Mouse (Mus musculus): Measurements from ENCODE around the gene Cep164. TPM values are rescaled to one million over a fixed set of nuclear protein-coding genes. Genes with fewer than 3 reads are reported as not detected.

The Cep164 gene
- polyA plus RNA-seq (2014; fragmentation: Nextera tagmentation; extraction: Ambion mirVana) = 21.7 and 22.0 TPM in 2 replicates

GRCm38 (mm10) chr9:45828291-45828963, at the start of gene Cep164:
TSS of gene Cep164 (minus strand) at chr9:45828691.
- ATAC-seq (replicated peaks; ENCODE audit: insufficient number of reproducible peaks, low FRiP score, low TSS enrichment, low read depth) (peak; percentile 92), DNase-seq (ENCODE audit: low spot score) (peak; percentile 95)
- Histone ChIP-seq H3K4me3 (ENCODE audit: low read depth, low read length) (peak within 1 kb of the TSS; percentile 83), H3K4me1 (ENCODE audit: control insufficient read depth, insufficient read depth, low read length) (no peaks in the 10 kb centered on the region), H3K9me3 (replicated peaks; ENCODE audit: control insufficient read depth, low read length) (no peaks in the 10 kb centered on the region), H3K9ac (replicated peaks; ENCODE audit: low read length) (peak within 1 kb of the TSS; percentile 72), H3K27me3 (ENCODE audit: control insufficient read depth, insufficient read depth, low read length) (no peaks in the 10 kb centered on the region), H3K36me3 (replicated peaks; ENCODE audit: control insufficient read depth, insufficient read depth, low read depth, low read length) (no peaks in the 10 kb centered on the region), H3K27ac (replicated peaks; ENCODE audit: low read depth, low read length) (peak within 1 kb of the TSS; percentile 62), H3K4me2 (ENCODE audit: low read depth, low read length) (peak within 1 kb of the TSS; percentile 87)
- under 1% methylated on average over 30 of the region's 31 CpGs for WGBS

- Histone ChIP-seq H3K4me2 (ENCODE audit: low read depth, low read length) (no peak overlapping the region), H3K27ac (replicated peaks; ENCODE audit: low read depth, low read length) (no peak overlapping the region), H3K9ac (replicated peaks; ENCODE audit: low read length) (no peak overlapping the region), H3K4me3 (ENCODE audit: low read depth, low read length) (no peak overlapping the region), H3K27me3 (ENCODE audit: control insufficient read depth, insufficient read depth, low read length) (no peaks in the 10 kb centered on the region), H3K9me3 (replicated peaks; ENCODE audit: control insufficient read depth, low read length) (no peaks in the 10 kb centered on the region), H3K36me3 (replicated peaks; ENCODE audit: control insufficient read depth, insufficient read depth, low read depth, low read length) (peaks cover 2% of the 10 kb centered on the region), H3K4me1 (ENCODE audit: control insufficient read depth, insufficient read depth, low read length) (no peaks in the 10 kb centered on the region)
- ATAC-seq (replicated peaks; ENCODE audit: insufficient number of reproducible peaks, low FRiP score, low TSS enrichment, low read depth) = no peak
- peak; percentile 41 for DNase-seq (ENCODE audit: low spot score)
- 86% methylated on average over 2 of the region's 2 CpGs for WGBS
Measured at GRCm38 (mm10) chr9:45877928-45878327, 49.4 kb upstream of the Cep164 start.

GRCm38 (mm10) chr9:45870265-45870664, 41.8 kb upstream of the Cep164 start:
- Histone ChIP-seq H3K4me1 (ENCODE audit: control insufficient read depth, insufficient read depth, low read length) (no peaks in the 10 kb centered on the region), H3K4me3 (ENCODE audit: low read depth, low read length) (no peak overlapping the region), H3K27me3 (ENCODE audit: control insufficient read depth, insufficient read depth, low read length) (no peaks in the 10 kb centered on the region), H3K36me3 (replicated peaks; ENCODE audit: control insufficient read depth, insufficient read depth, low read depth, low read length) (peaks cover 10% of the 10 kb centered on the region; the same call in 1 of the 2 replicates), H3K4me2 (ENCODE audit: low read depth, low read length) (no peak overlapping the region), H3K9me3 (replicated peaks; ENCODE audit: control insufficient read depth, low read length) (no peaks in the 10 kb centered on the region), H3K27ac (replicated peaks; ENCODE audit: low read depth, low read length) (no peak overlapping the region), H3K9ac (replicated peaks; ENCODE audit: low read length) (no peak overlapping the region)
- ATAC-seq (replicated peaks; ENCODE audit: insufficient number of reproducible peaks, low FRiP score, low TSS enrichment, low read depth) (no peak), DNase-seq (ENCODE audit: low spot score) (no peak)
- 96% methylated on average over 3 of the region's 3 CpGs for WGBS

GRCm38 (mm10) chr9:45869181-45869580, 40.7 kb upstream of the Cep164 start:
- Histone ChIP-seq H3K36me3 (replicated peaks; ENCODE audit: control insufficient read depth, insufficient read depth, low read depth, low read length) (peaks cover 12% of the 10 kb centered on the region), H3K9me3 (replicated peaks; ENCODE audit: control insufficient read depth, low read length) (no peaks in the 10 kb centered on the region), H3K4me3 (ENCODE audit: low read depth, low read length) (no peak overlapping the region), H3K27me3 (ENCODE audit: control insufficient read depth, insufficient read depth, low read length) (no peaks in the 10 kb centered on the region), H3K27ac (replicated peaks; ENCODE audit: low read depth, low read length) (no peak overlapping the region), H3K4me2 (ENCODE audit: low read depth, low read length) (no peak overlapping the region), H3K9ac (replicated peaks; ENCODE audit: low read length) (no peak overlapping the region), H3K4me1 (ENCODE audit: control insufficient read depth, insufficient read depth, low read length) (no peaks in the 10 kb centered on the region)
- WGBS = 93% methylated on average over 3 of the region's 3 CpGs
- no peak for ATAC-seq (replicated peaks; ENCODE audit: insufficient number of reproducible peaks, low FRiP score, low TSS enrichment, low read depth)
- DNase-seq (ENCODE audit: low spot score) = no peak

- ATAC-seq (replicated peaks; ENCODE audit: insufficient number of reproducible peaks, low FRiP score, low TSS enrichment, low read depth) = no peak
- H3K4me3 ChIP-seq (ENCODE audit: low read depth, low read length) = no peak overlapping the region
- H3K4me1 ChIP-seq (ENCODE audit: control insufficient read depth, insufficient read depth, low read length) = no peaks in the 10 kb centered on the region
- no peaks in the 10 kb centered on the region for H3K9me3 ChIP-seq (replicated peaks; ENCODE audit: control insufficient read depth, low read length)
- H3K36me3 ChIP-seq (replicated peaks; ENCODE audit: control insufficient read depth, insufficient read depth, low read depth, low read length) = peaks cover 30% of the 10 kb centered on the region
- 88% methylated on average over 7 of the region's 7 CpGs for WGBS
- no peak overlapping the region for H3K4me2 ChIP-seq (ENCODE audit: low read depth, low read length)
- no peaks in the 10 kb centered on the region for H3K27me3 ChIP-seq (ENCODE audit: control insufficient read depth, insufficient read depth, low read length)
- H3K9ac ChIP-seq (replicated peaks; ENCODE audit: low read length) = no peak overlapping the region
- H3K27ac ChIP-seq (replicated peaks; ENCODE audit: low read depth, low read length) = no peak overlapping the region
- no peak for DNase-seq (ENCODE audit: low spot score)
Measured at GRCm38 (mm10) chr9:45861813-45862212, 33.3 kb upstream of the Cep164 start.

- no peak overlapping the region for H3K4me2 ChIP-seq (ENCODE audit: low read depth, low read length)
- peaks cover 22% of the 10 kb centered on the region for H3K36me3 ChIP-seq (replicated peaks; ENCODE audit: control insufficient read depth, insufficient read depth, low read depth, low read length)
- DNase-seq (ENCODE audit: low spot score) = no peak
- ATAC-seq (replicated peaks; ENCODE audit: insufficient number of reproducible peaks, low FRiP score, low TSS enrichment, low read depth) = no peak
- H3K27ac ChIP-seq (replicated peaks; ENCODE audit: low read depth, low read length) = no peak overlapping the region
- no peaks in the 10 kb centered on the region for H3K9me3 ChIP-seq (replicated peaks; ENCODE audit: control insufficient read depth, low read length)
- WGBS = 94% methylated on average over 10 of the region's 10 CpGs
- no peak overlapping the region for H3K9ac ChIP-seq (replicated peaks; ENCODE audit: low read length)
- H3K4me1 ChIP-seq (ENCODE audit: control insufficient read depth, insufficient read depth, low read length) = no peaks in the 10 kb centered on the region
- H3K27me3 ChIP-seq (ENCODE audit: control insufficient read depth, insufficient read depth, low read length) = no peaks in the 10 kb centered on the region
- H3K4me3 ChIP-seq (ENCODE audit: low read depth, low read length) = no peak overlapping the region
Measured at GRCm38 (mm10) chr9:45859364-45859763, 30.9 kb upstream of the Cep164 start.

- H3K4me3 ChIP-seq (ENCODE audit: low read depth, low read length) = no peak overlapping the region
- no peaks in the 10 kb centered on the region for H3K4me1 ChIP-seq (ENCODE audit: control insufficient read depth, insufficient read depth, low read length)
- DNase-seq (ENCODE audit: low spot score) = no peak
- WGBS = 60% methylated on average over 1 of the region's 1 CpGs
- no peaks in the 10 kb centered on the region for H3K9me3 ChIP-seq (replicated peaks; ENCODE audit: control insufficient read depth, low read length)
- no peak overlapping the region for H3K9ac ChIP-seq (replicated peaks; ENCODE audit: low read length)
- no peak overlapping the region for H3K27ac ChIP-seq (replicated peaks; ENCODE audit: low read depth, low read length)
- no peaks in the 10 kb centered on the region for H3K27me3 ChIP-seq (ENCODE audit: control insufficient read depth, insufficient read depth, low read length)
- peaks cover 9% of the 10 kb centered on the region for H3K36me3 ChIP-seq (replicated peaks; ENCODE audit: control insufficient read depth, insufficient read depth, low read depth, low read length)
- no peak overlapping the region for H3K4me2 ChIP-seq (ENCODE audit: low read depth, low read length)
- ATAC-seq (replicated peaks; ENCODE audit: insufficient number of reproducible peaks, low FRiP score, low TSS enrichment, low read depth) = no peak
Measured at GRCm38 (mm10) chr9:45854136-45854535, 25.6 kb upstream of the Cep164 start.

GRCm38 (mm10) chr9:45853695-45854094, 25.2 kb upstream of the Cep164 start:
- no peaks in the 10 kb centered on the region for H3K27me3 ChIP-seq (ENCODE audit: control insufficient read depth, insufficient read depth, low read length)
- H3K27ac ChIP-seq (replicated peaks; ENCODE audit: low read depth, low read length) = no peak overlapping the region
- no peak overlapping the region for H3K4me2 ChIP-seq (ENCODE audit: low read depth, low read length)
- ATAC-seq (replicated peaks; ENCODE audit: insufficient number of reproducible peaks, low FRiP score, low TSS enrichment, low read depth) (no peak), DNase-seq (ENCODE audit: low spot score) (no peak)
- H3K4me1 ChIP-seq (ENCODE audit: control insufficient read depth, insufficient read depth, low read length) = no peaks in the 10 kb centered on the region
- WGBS = 88% methylated on average over 2 of the region's 2 CpGs
- H3K4me3 ChIP-seq (ENCODE audit: low read depth, low read length) = no peak overlapping the region
- no peak overlapping the region for H3K9ac ChIP-seq (replicated peaks; ENCODE audit: low read length)
- H3K9me3 ChIP-seq (replicated peaks; ENCODE audit: control insufficient read depth, low read length) = no peaks in the 10 kb centered on the region
- peaks cover 5% of the 10 kb centered on the region for H3K36me3 ChIP-seq (replicated peaks; ENCODE audit: control insufficient read depth, insufficient read depth, low read depth, low read length)

Data from embryonic facial prominence, embryonic 11.5 days (tissue).